Mouse (Mus musculus) heart, embryonic 16.5 days (tissue): ENCODE results near the gene Cd248. TPM values are rescaled to one million over a fixed set of nuclear protein-coding genes. Genes with fewer than 3 reads are reported as not detected.

Experiments used
- ATAC-seq: fragments of 200-750 bp; cut with Nextera tagmentation; replicated peaks from 2 replicates; pipeline ENCODE4 v1.8.0; 2017; ENCODE audit warnings: moderate number of reproducible peaks; ENCODE audit not compliant: insufficient read depth, low FRiP score; ENCODE audit errors: extremely low read depth
- H3K27ac ChIP-seq: fragments of 300-500 bp; sonication (generic); 2 replicates; pipeline ENCODE4 v1.5.1; 2014; ENCODE audit warnings: mild to moderate bottlenecking, low read length, control low read depth, moderate library complexity
- H3K27me3 ChIP-seq: fragments of 300-500 bp; sonication (generic); 2 replicates; pipeline ENCODE4 v1.6.1; 2014; ENCODE audit warnings: low read length, mixed read lengths; ENCODE audit not compliant: control insufficient read depth, insufficient read depth
- H3K36me3 ChIP-seq: fragments of 300-500 bp; sonication (generic); 2 replicates; pipeline ENCODE4 v1.6.1; 2014; ENCODE audit not compliant: control insufficient read depth, insufficient read depth
- H3K4me1 ChIP-seq: fragments of 300-500 bp; sonication (generic); 2 replicates; pipeline ENCODE4 v1.6.1; 2014; ENCODE audit warnings: low read length, mixed read lengths; ENCODE audit not compliant: control insufficient read depth, insufficient read depth
- H3K4me2 ChIP-seq: fragments of 300-500 bp; sonication (generic); 2 replicates; pipeline ENCODE4 v1.6.1; 2014; ENCODE audit warnings: low read depth, mild to moderate bottlenecking, control low read depth, low read length
- H3K4me3 ChIP-seq: fragments of 300-500 bp; sonication (generic); 2 replicates; pipeline ENCODE4 v1.5.1; 2014; ENCODE audit warnings: mild to moderate bottlenecking, control low read depth, low read length
- H3K9ac ChIP-seq: fragments of 300-500 bp; sonication (generic); 2 replicates; pipeline ENCODE4 v1.6.1; 2014; ENCODE audit warnings: low read length, control low read depth
- H3K9me3 ChIP-seq: fragments of 300-500 bp; sonication (generic); replicated peaks from 2 replicates; pipeline ENCODE4 v1.6.1; 2016; ENCODE audit warnings: low read length; ENCODE audit not compliant: control insufficient read depth
- WGBS: fragments of 180-500 bp; shearing (Covaris S2); extraction: QIAGEN DNeasy Blood & Tissue Kit; methylation state at CpG from one replicate; pipeline ENCODE4 v1.1.7; 2014; 5-methylcytosine and 5-hydroxymethylcytosine counted together
- polyA plus RNA-seq: library from polyadenylated mRNA; unstranded; fragments of >200 nt; fragmentation: Nextera tagmentation; extraction: Ambion mirVana; gene quantifications from 2 replicates; pipeline ENCODE4 v1.2.1, GENCODE M21; 2015

The Cd248 gene
- polyA plus RNA-seq, 1 experiment from 2014 or later: 23.4 TPM

DNA sequence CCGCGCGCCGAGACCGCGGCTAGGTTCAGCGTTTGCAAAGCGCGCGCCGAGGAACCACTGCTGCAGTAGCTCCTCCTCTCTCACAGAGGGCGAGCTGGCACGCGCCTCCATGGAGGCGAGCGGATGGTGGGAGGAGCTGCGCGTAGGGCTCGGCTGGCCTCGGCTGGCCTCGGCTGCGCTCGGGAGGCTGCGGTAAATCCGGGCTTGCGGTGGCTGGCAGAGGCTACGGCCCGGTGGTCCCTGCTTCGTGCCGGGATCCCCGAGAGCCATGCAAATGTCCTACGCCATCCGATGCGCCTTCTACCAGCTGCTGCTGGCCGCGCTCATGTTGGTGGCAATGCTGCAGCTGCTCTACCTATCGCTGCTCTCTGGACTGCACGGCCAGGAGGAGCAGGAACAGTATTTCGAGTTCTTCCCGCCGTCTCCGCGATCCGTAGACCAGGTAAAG, 29.1 kb upstream of the Cd248 start, which contains the start of the genes B4gat1 and AC124502.3:
TSS of gene B4gat1 (plus strand) at position 118 of the 448 bp plus-strand sequence.
TSS of gene AC124502.3 (plus strand) at position 183 of the 448 bp plus-strand sequence.
- no peaks in the 10 kb centered on the region for H3K36me3 ChIP-seq
- peak; percentile 91 for ATAC-seq
- peak within 1 kb of the TSS; percentile 61 for H3K27ac ChIP-seq
- peak within 1 kb of the TSS; percentile 76 for H3K4me3 ChIP-seq
- under 1% methylated on average over 44 of the region's 44 CpGs for WGBS
- peak within 1 kb of the TSS; percentile 81 for H3K4me2 ChIP-seq
- no peaks in the 10 kb centered on the region for H3K27me3 ChIP-seq
- H3K4me1 ChIP-seq: peaks cover 22% of the 10 kb centered on the region
- H3K9me3 ChIP-seq: no peaks in the 10 kb centered on the region
- H3K9ac ChIP-seq: peak within 1 kb of the TSS; percentile 88

DNA sequence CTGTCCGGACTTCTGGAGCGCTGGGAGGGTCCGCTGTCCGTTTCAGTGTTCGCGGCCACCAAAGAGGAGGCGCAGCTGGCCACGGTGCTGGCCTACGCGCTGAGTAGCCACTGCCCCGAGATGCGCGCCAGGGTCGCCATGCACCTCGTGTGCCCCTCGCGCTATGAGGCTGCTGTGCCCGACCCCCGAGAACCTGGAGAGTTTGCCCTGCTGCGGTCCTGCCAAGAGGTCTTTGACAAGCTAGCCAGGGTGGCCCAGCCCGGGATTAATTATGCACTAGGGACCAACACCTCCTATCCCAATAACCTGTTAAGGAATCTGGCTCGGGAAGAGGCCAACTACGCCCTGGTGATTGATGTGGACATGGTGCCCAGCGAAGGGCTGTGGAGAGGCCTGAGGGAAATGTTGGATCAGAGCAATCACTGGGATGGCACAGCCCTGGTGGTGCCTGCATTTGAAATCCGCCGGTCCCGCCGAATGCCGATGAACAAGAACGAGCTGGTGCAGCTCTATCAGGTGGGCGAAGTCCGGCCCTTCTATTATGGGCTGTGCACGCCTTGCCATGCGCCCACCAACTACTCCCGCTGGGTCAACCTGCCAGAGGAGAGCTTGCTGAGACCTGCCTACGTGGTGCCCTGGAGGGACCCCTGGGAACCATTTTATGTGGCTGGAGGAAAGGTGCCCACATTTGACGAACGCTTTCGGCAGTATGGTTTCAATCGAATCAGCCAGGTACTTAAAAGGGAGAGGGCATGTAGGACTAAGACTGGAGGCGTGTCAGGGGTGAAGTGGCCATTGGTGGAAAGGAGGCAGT, 28.4 kb upstream of the Cd248 start:
- 14% methylated on average over 41 of the region's 41 CpGs for WGBS

DNA sequence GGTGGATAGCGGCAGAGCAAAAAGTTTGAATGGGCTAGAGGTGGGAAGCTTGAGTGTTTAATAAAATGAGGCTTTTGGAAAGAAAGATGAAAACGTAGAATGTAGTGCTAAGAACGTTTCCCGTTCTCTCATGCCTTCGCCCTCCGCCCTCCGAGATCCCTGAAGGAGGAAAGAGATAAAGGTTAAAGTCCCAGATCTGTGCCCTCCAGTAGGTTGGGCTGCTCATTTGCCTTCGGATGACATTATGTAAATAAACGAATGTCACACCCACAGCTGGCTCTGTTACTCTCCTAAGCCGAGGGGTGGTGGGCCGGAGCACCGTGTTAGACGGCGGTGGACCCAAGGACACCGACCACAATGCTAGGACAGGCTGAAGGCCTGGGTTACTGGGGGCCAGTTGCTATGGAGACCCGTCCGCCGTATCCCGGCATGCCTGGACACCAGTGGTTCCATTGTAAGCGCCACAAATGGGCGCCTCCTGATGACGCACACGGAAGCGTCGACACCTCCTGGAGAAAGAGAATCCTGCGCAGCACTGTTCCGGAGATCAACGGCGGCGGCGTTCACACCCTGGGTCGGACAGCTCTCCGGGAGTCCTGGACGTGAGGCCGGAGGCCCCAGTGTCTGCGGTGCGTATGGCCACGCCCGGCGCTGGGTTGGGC, 26.9 kb upstream of the Cd248 start, which contains the start of gene Brms1:
TSS of gene Brms1 (plus strand) at position 493 of the 662 bp plus-strand sequence.
- Histone ChIP-seq H3K9me3 (no peaks in the 10 kb centered on the region), H3K4me2 (peak within 1 kb of the TSS; percentile 81), H3K27me3 (no peaks in the 10 kb centered on the region), H3K9ac (peak within 1 kb of the TSS; percentile 92), H3K36me3 (peaks cover 2% of the 10 kb centered on the region; the same call in 1 of the 2 replicates), H3K27ac (peak within 1 kb of the TSS; percentile 65), H3K4me3 (peak within 1 kb of the TSS; percentile 82), H3K4me1 (peaks cover 22% of the 10 kb centered on the region)
- ATAC-seq: peak; percentile 74
- 3% methylated on average over 40 of the region's 40 CpGs for WGBS

More for the DNA sequence above, 28.4 kb upstream of the Cd248 start:
- Histone ChIP-seq H3K36me3 (peaks cover 2% of the 10 kb centered on the region; the same call in 1 of the 2 replicates), H3K9me3 (no peaks in the 10 kb centered on the region), H3K27me3 (no peaks in the 10 kb centered on the region), H3K4me1 (peaks cover 22% of the 10 kb centered on the region), H3K4me3 (peak overlapping the region; percentile 76), H3K27ac (no peak overlapping the region; the same call in 1 of the 2 replicates), H3K9ac (peak overlapping the region; percentile 88), H3K4me2 (peak overlapping the region; percentile 81)
- ATAC-seq: no peak

DNA sequence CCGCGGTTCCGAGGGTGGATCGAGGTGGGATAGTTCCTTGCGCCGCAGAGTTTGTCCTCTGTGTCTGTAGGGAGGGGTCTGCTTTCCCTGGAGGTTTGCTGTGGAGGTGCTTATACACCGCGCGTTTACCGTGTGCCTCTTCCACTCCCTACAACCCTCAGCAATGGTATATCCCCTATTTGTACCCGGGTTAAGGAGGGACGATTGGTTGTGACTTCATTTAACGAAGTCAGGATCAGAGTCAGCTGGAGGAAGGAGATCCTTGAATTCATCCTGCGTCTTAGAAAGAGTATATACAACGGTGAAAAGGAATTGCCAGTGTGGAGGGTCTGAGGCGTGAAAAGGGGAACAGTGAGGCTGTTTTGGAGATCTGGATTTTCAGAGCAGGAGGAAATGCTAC, 26.3 kb upstream of the Cd248 start:
- Histone ChIP-seq H3K9me3 (no peaks in the 10 kb centered on the region), H3K4me1 (peaks cover 22% of the 10 kb centered on the region), H3K27ac (peak overlapping the region; percentile 65), H3K36me3 (peaks cover 5% of the 10 kb centered on the region; the same call in 1 of the 2 replicates), H3K9ac (peak overlapping the region; percentile 92), H3K4me2 (peak overlapping the region; percentile 81), H3K27me3 (no peaks in the 10 kb centered on the region), H3K4me3 (peak overlapping the region; percentile 82)
- WGBS: 2% methylated on average over 16 of the region's 16 CpGs
- no peak for ATAC-seq

DNA sequence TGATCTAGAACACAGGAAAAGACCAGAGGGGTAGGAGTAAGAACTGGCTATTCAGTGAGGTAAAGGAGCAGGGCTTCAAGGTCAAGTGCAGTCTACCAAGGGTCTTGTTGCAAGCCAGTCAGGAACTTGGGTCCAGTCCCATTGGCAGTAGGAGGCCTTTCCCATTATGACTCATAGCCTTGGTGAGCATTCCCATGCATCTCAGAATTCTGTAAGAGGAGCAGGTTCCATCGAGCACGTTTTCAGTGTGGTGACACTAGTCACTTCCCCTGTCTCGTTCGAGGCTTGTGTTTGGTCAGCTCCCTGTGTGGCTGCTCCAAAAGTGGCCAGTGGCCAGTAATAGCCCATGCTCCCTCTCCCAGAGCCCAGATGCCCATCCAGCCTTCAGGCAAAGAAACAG, 22.3 kb upstream of the Cd248 start:
- H3K9ac ChIP-seq: no peak overlapping the region
- no peaks in the 10 kb centered on the region for H3K9me3 ChIP-seq
- no peak overlapping the region for H3K27ac ChIP-seq
- no peak overlapping the region for H3K4me2 ChIP-seq
- H3K27me3 ChIP-seq: no peaks in the 10 kb centered on the region
- 74% methylated on average over 4 of the region's 4 CpGs for WGBS
- peaks cover 14% of the 10 kb centered on the region; the same call in 1 of the 2 replicates for H3K36me3 ChIP-seq
- no peak for ATAC-seq
- H3K4me3 ChIP-seq: no peak overlapping the region
- H3K4me1 ChIP-seq: peaks cover 14% of the 10 kb centered on the region

DNA sequence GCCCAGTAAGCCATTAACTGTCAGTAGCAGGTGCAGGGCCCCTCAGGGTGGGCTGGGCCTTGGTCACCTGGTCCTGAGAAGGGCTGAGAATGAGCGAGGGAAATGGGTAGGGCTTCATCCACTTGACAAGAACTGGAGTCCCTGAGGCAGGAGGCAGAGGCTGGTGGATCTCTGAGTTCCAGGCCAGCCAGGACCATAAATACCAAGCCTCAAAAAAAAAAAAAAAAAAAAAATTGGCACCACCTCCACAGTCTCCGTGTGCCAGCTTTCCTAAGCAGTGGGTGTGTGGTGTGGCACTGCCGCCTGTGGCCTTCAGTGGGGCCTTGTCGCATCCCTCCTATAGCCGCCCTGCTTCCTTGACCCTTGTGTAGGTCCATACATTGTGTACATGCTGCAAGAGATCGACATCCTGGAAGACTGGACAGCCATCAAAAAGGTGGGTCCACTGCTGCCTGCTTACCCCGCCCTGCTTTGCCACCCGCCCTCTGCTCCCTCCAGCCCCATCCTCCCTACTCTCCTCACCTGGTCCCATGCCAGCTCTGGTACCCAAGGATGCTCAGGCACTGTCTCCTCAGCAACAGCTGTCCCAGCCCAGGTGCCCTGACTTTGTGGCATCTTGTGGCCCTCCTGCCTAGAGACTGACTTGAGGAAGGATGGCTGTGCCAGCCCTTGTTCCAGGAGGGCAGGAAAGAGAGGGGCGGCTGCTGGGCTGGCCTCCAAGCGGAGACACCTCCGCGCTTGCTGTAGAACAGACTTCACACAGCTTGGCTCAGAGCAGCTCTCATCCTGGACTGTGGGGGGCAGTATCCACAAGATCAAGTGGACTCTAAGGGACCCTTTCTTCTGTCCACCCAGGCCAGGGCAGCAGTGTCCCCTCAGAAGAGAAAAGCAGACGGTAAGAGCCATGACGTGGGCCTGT, 19.5 kb upstream of the Cd248 start:
- Histone ChIP-seq H3K27ac (no peak overlapping the region), H3K4me2 (no peak overlapping the region), H3K9me3 (no peaks in the 10 kb centered on the region), H3K36me3 (peaks cover 14% of the 10 kb centered on the region; the same call in 1 of the 2 replicates), H3K27me3 (peaks cover 14% of the 10 kb centered on the region), H3K4me1 (peaks cover 29% of the 10 kb centered on the region), H3K9ac (no peak overlapping the region), H3K4me3 (no peak overlapping the region)
- no peak for ATAC-seq
- 87% methylated on average over 14 of the region's 14 CpGs for WGBS

DNA sequence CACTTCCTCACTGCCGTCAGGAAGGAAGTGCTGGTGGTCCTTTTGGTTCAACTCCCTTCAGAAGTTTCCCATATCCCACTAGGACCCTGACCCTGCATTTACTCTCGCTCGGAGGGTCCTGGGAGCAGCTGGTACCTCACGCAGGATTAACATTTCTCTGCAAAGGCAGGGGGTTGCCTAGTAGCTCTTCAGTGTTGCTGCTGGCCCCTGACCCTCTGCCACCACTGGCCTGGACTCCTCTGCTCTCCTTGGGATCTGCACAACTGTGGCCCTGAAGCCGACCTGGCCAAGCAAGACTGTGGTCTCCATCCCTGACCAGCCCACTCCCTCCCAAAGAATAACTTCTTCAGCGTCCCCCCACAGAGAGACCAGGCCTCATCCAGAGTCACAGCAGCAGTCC, 18.6 kb upstream of the Cd248 start:
- ATAC-seq: no peak
- Histone ChIP-seq H3K9me3 (no peaks in the 10 kb centered on the region), H3K27me3 (peaks cover 16% of the 10 kb centered on the region), H3K9ac (no peak overlapping the region), H3K4me3 (no peak overlapping the region), H3K36me3 (peaks cover 12% of the 10 kb centered on the region; the same call in 1 of the 2 replicates), H3K4me2 (no peak overlapping the region), H3K4me1 (peaks cover 29% of the 10 kb centered on the region), H3K27ac (no peak overlapping the region)
- WGBS: 85% methylated on average over 6 of the region's 6 CpGs
